In genomic region chr11:70165972-70166921, GRCm38 (mm10) we compare ENCODE assay signal across 11 mouse cellular contexts. TPM values are rescaled to one million over a fixed set of nuclear protein-coding genes. Genes with fewer than 3 reads are reported as not detected.
DNase-seq lines count a peak whose midpoint lies in the region; ATAC-seq and TF ChIP-seq lines count a peak whose summit lies in the region.
"Had no signal": no experiment of that assay in that cellular context is flagged by ENCODE, and none has a peak within 500 bp of the region (broad histone marks: within the 10 kb centered on the region; RNA-seq: fewer than 3 reads in every experiment).

No protein-coding gene starts in this region.

- H3K4me1 ChIP-seq in kidney, adult 2 months (ENCODE audit: control insufficient read depth, insufficient read depth, low read length) = 0 out of 2 replicates have a peak, but pooled peaks cover 4% of the 10 kb centered on the region
- no peaks in the 10 kb centered on the region; the same call in 1 of the 2 replicates for H3K4me1 ChIP-seq in bone marrow, adult 2 months (ENCODE audit: control insufficient read depth, insufficient read depth, low read length)
- no peaks in the 10 kb centered on the region for H3K4me1 ChIP-seq in midbrain, postnatal 0 days (ENCODE audit: insufficient read depth, low read length)
- peaks cover 4% of the 10 kb centered on the region; the same call in 1 of the 2 replicates for H3K4me1 ChIP-seq in cerebellum, adult 2 months (ENCODE audit: control insufficient read depth, insufficient read depth, low read length)
- no peaks in the 10 kb centered on the region for H3K4me1 ChIP-seq in hindbrain, embryonic 14.5 days (replicated peaks; ENCODE audit: control insufficient read depth, insufficient read depth, low read length)
- H3K4me1 ChIP-seq: liver, embryonic 15.5 days; midbrain, embryonic 15.5 days had no signal

- H3K9me3 ChIP-seq in midbrain, postnatal 0 days (ENCODE audit: low read length) = no peaks in the 10 kb centered on the region
- H3K9me3 ChIP-seq in hindbrain, embryonic 14.5 days (ENCODE audit: control insufficient read depth, low read length) = no peaks in the 10 kb centered on the region
- H3K9me3 ChIP-seq: liver, embryonic 15.5 days; midbrain, embryonic 15.5 days had no signal

- DNase-seq in kidney, adult 2 months = peak; percentile 7
- no peak for DNase-seq in kidney, adult 9 months
- peak; percentile 9 for DNase-seq in Muller cell, postnatal 12 days (ENCODE audit: inconsistent ontology term)
- DNase-seq in lung, postnatal 36 days = peak; percentile 42
- no peak for DNase-seq in midbrain, postnatal 0 days (ENCODE audit: low spot score)
- no peak for DNase-seq in cerebellum, adult 2 months
- no peak for DNase-seq in hindbrain, embryonic 14.5 days (ENCODE audit: low spot score)
- DNase-seq: kidney, postnatal 25 days had no signal

- no peak for TF ChIP-seq CTCF in kidney, adult 2 months (conservative IDR thresholded peaks at IDR 0.05; ENCODE audit: insufficient read depth, insufficient read length, low read depth, low read length)
- no peak for TF ChIP-seq CTCF in bone marrow, adult 2 months (IDR thresholded peaks at IDR 0.05; ENCODE audit: control insufficient read depth, insufficient read depth, low read length)
- no peak for TF ChIP-seq CTCF in midbrain, postnatal 0 days (IDR thresholded peaks at IDR 0.05)
- TF ChIP-seq CTCF in cerebellum, adult 2 months (IDR thresholded peaks at IDR 0.05; ENCODE audit: borderline replicate concordance, insufficient read depth, low read depth, low read length) = no peak

- no peaks in the 10 kb centered on the region for H3K27me3 ChIP-seq in kidney, adult 2 months (replicated peaks; ENCODE audit: control insufficient read depth, insufficient read depth, low read length)
- no peaks in the 10 kb centered on the region for H3K27me3 ChIP-seq in midbrain, postnatal 0 days (ENCODE audit: insufficient read depth, low read length)
- no peaks in the 10 kb centered on the region for H3K27me3 ChIP-seq in cerebellum, adult 2 months (ENCODE audit: control insufficient read depth, insufficient read depth, low read length)
- H3K27me3 ChIP-seq in hindbrain, embryonic 14.5 days (ENCODE audit: control insufficient read depth, insufficient read depth, low read length) = no peaks in the 10 kb centered on the region
- H3K27me3 ChIP-seq: liver, embryonic 15.5 days; midbrain, embryonic 15.5 days had no signal

- no peak overlapping the region for H3K4me2 ChIP-seq in midbrain, postnatal 0 days (ENCODE audit: low read depth, low read length, poor library complexity, severe bottlenecking)
- no peak overlapping the region for H3K4me2 ChIP-seq in hindbrain, embryonic 14.5 days (replicated peaks)
- H3K4me2 ChIP-seq: liver, embryonic 15.5 days; midbrain, embryonic 15.5 days had no signal

- H3K27ac ChIP-seq in kidney, adult 2 months (ENCODE audit: insufficient read depth, low read depth, low read length) = no peak overlapping the region
- H3K27ac ChIP-seq in bone marrow, adult 2 months (ENCODE audit: control insufficient read depth, insufficient read depth, low read depth, low read length, poor library complexity) = peak overlapping the region; percentile 50
- no peak overlapping the region for H3K27ac ChIP-seq in midbrain, postnatal 0 days (ENCODE audit: low read depth, low read length)
- H3K27ac ChIP-seq in cerebellum, adult 2 months (ENCODE audit: insufficient read depth, low read length) = no peak overlapping the region
- H3K27ac ChIP-seq in hindbrain, embryonic 14.5 days = no peak overlapping the region
- H3K27ac ChIP-seq: liver, embryonic 15.5 days; midbrain, embryonic 15.5 days had no signal

- TF ChIP-seq POLR2A in kidney, adult 2 months (IDR thresholded peaks at IDR 0.05; ENCODE audit: low read depth, low read length) = no peak
- TF ChIP-seq POLR2A in bone marrow, adult 2 months (IDR thresholded peaks at IDR 0.05; ENCODE audit: borderline replicate concordance, control insufficient read depth, low read depth, low read length) = no peak
- TF ChIP-seq POLR2A in cerebellum, adult 2 months (IDR thresholded peaks at IDR 0.05; ENCODE audit: borderline replicate concordance, insufficient read depth, low read length) = no peak

- 74% methylated on average over 16 of the region's 16 CpGs for WGBS in kidney, adult 2 months
- 32% methylated on average over 16 of the region's 16 CpGs for WGBS in bone marrow, adult 2 months
- 66% methylated on average over 16 of the region's 16 CpGs for WGBS in midbrain, postnatal 0 days
- 67% methylated on average over 16 of the region's 16 CpGs for WGBS in cerebellum, adult 2 months
- WGBS in hindbrain, embryonic 14.5 days = 76% methylated on average over 16 of the region's 16 CpGs

- H3K4me3 ChIP-seq in kidney, adult 2 months (ENCODE audit: insufficient read depth, low read depth, low read length) = no peak overlapping the region
- peak overlapping the region; percentile 45 for H3K4me3 ChIP-seq in bone marrow, adult 2 months (replicated peaks; ENCODE audit: control insufficient read depth, low read depth, low read length)
- no peak overlapping the region for H3K4me3 ChIP-seq in midbrain, postnatal 0 days (ENCODE audit: low read depth, low read length)
- no peak overlapping the region for H3K4me3 ChIP-seq in cerebellum, adult 2 months (replicated peaks; ENCODE audit: insufficient read depth, low read depth, low read length)
- no peak overlapping the region for H3K4me3 ChIP-seq in hindbrain, embryonic 14.5 days (replicated peaks; ENCODE audit: low read length)
- H3K4me3 ChIP-seq: liver, embryonic 15.5 days; midbrain, embryonic 15.5 days had no signal

- ATAC-seq in midbrain, postnatal 0 days (ENCODE audit: low FRiP score) = no peak
- ATAC-seq in hindbrain, embryonic 14.5 days (ENCODE audit: low FRiP score) = no peak
- ATAC-seq: midbrain, embryonic 15.5 days had no signal

- no peak overlapping the region for H3K9ac ChIP-seq in midbrain, postnatal 0 days (replicated peaks; ENCODE audit: low read length, poor library complexity, severe bottlenecking)
- H3K9ac ChIP-seq in hindbrain, embryonic 14.5 days = no peak overlapping the region
- H3K9ac ChIP-seq: liver, embryonic 15.5 days; midbrain, embryonic 15.5 days had no signal

- no peaks in the 10 kb centered on the region for H3K36me3 ChIP-seq in kidney, adult 2 months (ENCODE audit: control insufficient read depth, insufficient read depth, low read length)
- no peaks in the 10 kb centered on the region for H3K36me3 ChIP-seq in midbrain, postnatal 0 days (ENCODE audit: insufficient read depth, low read length)
- no peaks in the 10 kb centered on the region for H3K36me3 ChIP-seq in hindbrain, embryonic 14.5 days (replicated peaks; ENCODE audit: control insufficient read depth, insufficient read depth)
- H3K36me3 ChIP-seq: liver, embryonic 15.5 days; midbrain, embryonic 15.5 days had no signal

RNA-seq across cellular contexts. Expression of gene Clec10a, which starts 10.2 kb away (rescaled TPM):
- polyA plus RNA-seq in kidney, adult 2 months (2012; rRNA removed) = 3.1 and 4.0 TPM in 2 replicates
- 6.4 and 15.1 TPM in 2 replicates for polyA plus RNA-seq in bone marrow, adult 2 months (2011; ENCODE audit: insufficient read depth, insufficient read length, low replicate concordance, missing spikeins)
- total RNA-seq in midbrain, postnatal 0 days (2014; rRNA removed) = 0.42 and 0.44 TPM in 2 replicates
- polyA plus RNA-seq in midbrain, postnatal 0 days (2015; fragmentation: Nextera tagmentation; extraction: Ambion mirVana) = 0.57 and 1.3 TPM in 2 replicates
- 1.2 and 1.4 TPM in 2 replicates for polyA plus RNA-seq in cerebellum, adult 2 months (2012; rRNA removed)
- 0.78 and 1.2 TPM in 2 replicates for polyA plus RNA-seq in hindbrain, embryonic 14.5 days (2014; fragmentation: Nextera tagmentation; extraction: Ambion mirVana)

RNA-seq across cellular contexts. Expression of gene Mgl2, which starts 36.1 kb away (rescaled TPM):
- polyA plus RNA-seq in kidney, adult 2 months (2012; rRNA removed) = 5.0 and 6.2 TPM in 2 replicates
- polyA plus RNA-seq in bone marrow, adult 2 months (2011; ENCODE audit: insufficient read depth, insufficient read length, low replicate concordance, missing spikeins) = 2.3 and 3.8 TPM in 2 replicates
- total RNA-seq in midbrain, postnatal 0 days (2014; rRNA removed) = 0.11 and 0.85 TPM in 2 replicates
- polyA plus RNA-seq in midbrain, postnatal 0 days (2015; fragmentation: Nextera tagmentation; extraction: Ambion mirVana) = 0.26 and 0.60 TPM in 2 replicates
- polyA plus RNA-seq in cerebellum, adult 2 months (2012; rRNA removed) = 2.4 and 2.5 TPM in 2 replicates
- polyA plus RNA-seq in hindbrain, embryonic 14.5 days (2014; fragmentation: Nextera tagmentation; extraction: Ambion mirVana) = 0.93 and 1.1 TPM in 2 replicates

RNA-seq across cellular contexts. Expression of gene Slc16a11, which starts 46.3 kb away (rescaled TPM):
- polyA plus RNA-seq in kidney, adult 2 months (2012; rRNA removed) = 36.4 and 56.5 TPM in 2 replicates
- polyA plus RNA-seq in bone marrow, adult 2 months (2011; ENCODE audit: insufficient read depth, insufficient read length, low replicate concordance, missing spikeins) = 1.9 and 2.4 TPM in 2 replicates
- 22.2 and 28.2 TPM in 2 replicates for total RNA-seq in midbrain, postnatal 0 days (2014; rRNA removed)
- polyA plus RNA-seq in midbrain, postnatal 0 days (2015; fragmentation: Nextera tagmentation; extraction: Ambion mirVana) = 15.2 and 18.0 TPM in 2 replicates
- polyA plus RNA-seq in cerebellum, adult 2 months (2012; rRNA removed) = 209 and 244 TPM in 2 replicates
- polyA plus RNA-seq in hindbrain, embryonic 14.5 days (2014; fragmentation: Nextera tagmentation; extraction: Ambion mirVana) = 3.5 and 4.7 TPM in 2 replicates

RNA-seq across cellular contexts. Expression of gene Slc16a13, which starts 54.6 kb away (rescaled TPM):
- polyA plus RNA-seq in kidney, adult 2 months (2012; rRNA removed) = 44.0 and 48.8 TPM in 2 replicates
- 0.60 and 1.7 TPM in 2 replicates for polyA plus RNA-seq in bone marrow, adult 2 months (2011; ENCODE audit: insufficient read depth, insufficient read length, low replicate concordance, missing spikeins)
- total RNA-seq in midbrain, postnatal 0 days (2014; rRNA removed) = 9.9 and 26.1 TPM in 2 replicates
- polyA plus RNA-seq in midbrain, postnatal 0 days (2015; fragmentation: Nextera tagmentation; extraction: Ambion mirVana) = 9.9 and 10.1 TPM in 2 replicates
- polyA plus RNA-seq in cerebellum, adult 2 months (2012; rRNA removed) = 8.8 and 11.3 TPM in 2 replicates
- 12.9 and 13.4 TPM in 2 replicates for polyA plus RNA-seq in hindbrain, embryonic 14.5 days (2014; fragmentation: Nextera tagmentation; extraction: Ambion mirVana)

Comparison
In these comparisons a context has a peak if more than half of its experiments do, and no peak if none do; other contexts are left out.
1. DNase-seq: peak in kidney, adult 2 months (single experiment), Muller cell, postnatal 12 days (single experiment) and lung, postnatal 36 days (single experiment); none in kidney, adult 9 months (single experiment), midbrain, postnatal 0 days (single experiment), cerebellum, adult 2 months (0 of 2) and hindbrain, embryonic 14.5 days (single experiment).